Mouse (Mus musculus) thymus, adult 18-20 months (tissue): Measurements from ENCODE around the gene Eef1a2.

Source experiments
- DNase-seq, 2 experiments: peaks; one replicate each; pipeline ENCODE4 v3.0.0; 2022; ENCODE audit warnings: mixed read lengths in 2 of 2

Gene Eef1a2

GRCm38 (mm10) chr2:181130245-181130644, 26.6 kb downstream of the Eef1a2 start:
- DNase-seq: no peak

- DNase-seq: no peak
These were observed 27.9 kb downstream of the Eef1a2 start for GRCm38 (mm10) chr2:181128963-181129362.

GRCm38 (mm10) chr2:181127786-181128185, 29.0 kb downstream of the Eef1a2 start:
- no peak for DNase-seq

- no peak for DNase-seq
These were observed 30.9 kb downstream of the Eef1a2 start for GRCm38 (mm10) chr2:181125726-181126455.

GRCm38 (mm10) chr2:181122642-181123041, 34.2 kb downstream of the Eef1a2 start:
- DNase-seq: no peak

- no peak for DNase-seq
These were observed 35.8 kb downstream of the Eef1a2 start for GRCm38 (mm10) chr2:181120922-181121449.

- DNase-seq: no peak
These were observed 36.9 kb downstream of the Eef1a2 start for GRCm38 (mm10) chr2:181119952-181120351.

- no peak for DNase-seq
These were observed 40.4 kb downstream of the Eef1a2 start for GRCm38 (mm10) chr2:181116436-181116835.

- no peak for DNase-seq
These were observed 41.4 kb downstream of the Eef1a2 start for GRCm38 (mm10) chr2:181115367-181115766.

- no peak for DNase-seq
These were observed 43.0 kb downstream of the Eef1a2 start for GRCm38 (mm10) chr2:181113762-181114361.

GRCm38 (mm10) chr2:181111665-181112064, 45.1 kb downstream of the Eef1a2 start:
- DNase-seq: no peak

GRCm38 (mm10) chr2:181104111-181104510, 52.7 kb downstream of the Eef1a2 start:
- DNase-seq: no peak

GRCm38 (mm10) chr2:181102161-181102560, 54.7 kb downstream of the Eef1a2 start:
- DNase-seq: no peak

- no peak for DNase-seq
These were observed 55.2 kb downstream of the Eef1a2 start for GRCm38 (mm10) chr2:181101626-181102025.

GRCm38 (mm10) chr2:181100087-181100486, 56.7 kb downstream of the Eef1a2 start:
- no peak for DNase-seq
